Mouse (Mus musculus) left cerebral cortex, postnatal 4 days (tissue): Measurements from ENCODE around the gene Grxcr1. TPM values are rescaled to one million over a fixed set of nuclear protein-coding genes. Genes with fewer than 3 reads are reported as not detected.

Experiments used
- DNase-seq: peaks from one replicate; pipeline ENCODE4 v3.0.0-alpha.2; 2022
- intact Hi-C: fragments of 180-260 bp; cut with DNase I; formaldehyde crosslinking; loops from one replicate; pipeline ENCODE4 v1.15.1; 2025
- total RNA-seq, 2 experiments: library from RNA; stranded (reverse); gene quantifications; 2 replicates each; pipeline ENCODE4 v1.2.3; 2021

Grxcr1 gene
- not detected for total RNA-seq

DNA sequence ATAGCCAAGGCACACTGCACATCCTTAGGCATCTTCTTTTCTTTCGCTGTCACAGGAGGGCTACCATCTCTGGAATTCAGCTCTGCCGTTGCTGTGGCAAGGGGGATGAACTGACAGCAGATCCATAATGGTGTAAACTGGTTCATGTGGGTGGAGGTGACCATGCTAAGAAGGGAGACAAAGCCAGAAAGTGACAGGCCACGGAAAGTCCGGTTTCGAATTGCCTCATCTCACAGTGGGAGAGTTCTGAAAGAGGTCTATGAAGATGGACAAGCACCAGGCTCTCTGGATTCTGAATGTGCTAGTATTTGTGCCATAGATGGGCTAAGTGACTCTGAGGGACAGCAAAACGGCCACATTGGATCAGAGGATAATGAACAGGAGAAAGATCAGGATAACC, at the start of gene Grxcr1:
Gene Grxcr1, plus strand, starts transcription at position 92 of the 400 bp plus-strand sequence.
- intact Hi-C loops, result no loop called here
- DNase-seq, result no peak

DNA sequence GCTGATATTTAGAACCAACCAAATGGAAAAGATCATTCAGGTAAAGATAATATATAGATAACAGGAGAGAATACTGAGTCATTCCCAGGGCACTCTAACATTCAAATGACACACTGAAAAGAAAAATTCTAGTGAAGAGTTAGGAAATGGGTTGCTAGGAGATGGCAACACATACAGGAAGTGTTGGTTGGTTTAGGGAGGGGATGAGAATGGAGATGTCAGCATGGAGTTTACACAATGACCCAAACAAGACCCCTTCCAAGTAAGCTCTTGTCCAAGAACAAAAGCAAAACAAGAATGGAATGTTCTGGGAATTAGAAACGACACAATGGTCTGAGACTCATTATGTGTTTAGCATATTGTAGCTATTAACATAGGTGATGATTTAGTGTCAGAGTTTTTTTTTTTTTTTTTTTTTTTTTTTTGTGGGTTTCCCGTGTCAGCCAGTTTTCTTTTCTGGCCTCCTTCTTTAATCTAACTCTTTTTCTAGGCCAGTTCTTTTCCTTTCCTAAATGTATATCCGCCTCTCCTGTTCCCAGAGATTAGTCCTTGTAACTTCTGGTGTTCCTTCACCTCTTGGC, 49.6 kb upstream of the Grxcr1 start:
- intact Hi-C loops, result no loop called here
- no peak for DNase-seq

DNA sequence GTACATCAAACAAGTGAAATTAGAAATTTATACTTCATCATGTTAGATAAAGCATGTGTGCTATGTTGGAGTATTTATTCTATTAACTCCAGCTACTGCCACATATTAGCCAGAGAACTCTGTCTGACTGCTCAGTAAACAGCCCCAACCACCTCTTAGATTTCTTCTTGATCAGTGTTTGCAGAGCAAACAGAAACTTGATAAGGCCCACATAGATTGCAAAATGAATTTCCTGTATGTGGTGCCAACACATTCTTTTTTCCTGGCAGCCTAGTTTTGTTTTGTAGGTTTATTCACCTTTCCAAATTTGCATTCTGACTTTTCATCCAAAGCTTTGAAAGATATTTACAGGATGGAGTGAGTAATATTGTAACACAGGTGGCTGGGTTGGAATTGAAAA, 41.2 kb upstream of the Grxcr1 start:
- DNase-seq, result no peak
- intact Hi-C loops, result no loop called here

DNA sequence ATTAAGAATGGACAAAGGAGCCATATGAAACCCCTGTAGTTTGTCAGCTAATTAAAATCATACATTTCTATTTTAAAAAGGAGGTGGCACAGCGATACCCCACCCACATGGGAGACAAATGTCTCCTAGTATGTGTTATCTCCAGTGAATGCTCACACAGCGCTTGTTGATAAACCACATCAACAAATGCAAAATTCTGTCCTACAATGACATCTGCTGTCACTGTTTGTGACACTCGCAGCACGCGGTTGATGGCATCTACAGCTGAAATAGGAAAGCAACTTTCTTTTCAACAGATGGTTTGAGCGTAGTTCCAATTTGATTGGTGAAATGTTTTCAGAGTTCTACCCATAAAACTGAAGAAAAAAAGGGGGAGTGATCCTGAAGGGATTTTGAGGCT, 29.0 kb upstream of the Grxcr1 start:
- intact Hi-C loops, result no loop called here
- DNase-seq, result no peak

DNA sequence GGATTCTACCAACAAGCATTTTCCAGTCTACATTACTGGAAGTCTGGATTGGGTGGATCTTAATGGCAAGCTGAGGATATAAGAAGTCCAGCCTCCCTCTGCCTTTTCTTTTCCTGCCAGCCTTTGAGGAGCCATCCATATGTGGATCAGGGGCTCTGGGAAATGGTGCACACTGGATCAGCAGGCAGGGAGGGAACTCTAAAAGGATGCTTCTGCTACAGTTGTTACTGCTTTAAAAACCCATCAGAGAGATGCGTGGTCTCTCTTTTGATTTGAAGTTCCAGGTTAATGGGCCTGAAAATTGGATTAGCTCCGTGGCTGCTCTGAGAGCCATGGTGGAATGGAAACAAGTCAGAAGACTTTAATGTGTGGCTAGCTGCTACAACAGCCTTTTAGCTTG, 27.7 kb upstream of the Grxcr1 start:
- intact Hi-C loops, result no loop called here
- no peak for DNase-seq

DNA sequence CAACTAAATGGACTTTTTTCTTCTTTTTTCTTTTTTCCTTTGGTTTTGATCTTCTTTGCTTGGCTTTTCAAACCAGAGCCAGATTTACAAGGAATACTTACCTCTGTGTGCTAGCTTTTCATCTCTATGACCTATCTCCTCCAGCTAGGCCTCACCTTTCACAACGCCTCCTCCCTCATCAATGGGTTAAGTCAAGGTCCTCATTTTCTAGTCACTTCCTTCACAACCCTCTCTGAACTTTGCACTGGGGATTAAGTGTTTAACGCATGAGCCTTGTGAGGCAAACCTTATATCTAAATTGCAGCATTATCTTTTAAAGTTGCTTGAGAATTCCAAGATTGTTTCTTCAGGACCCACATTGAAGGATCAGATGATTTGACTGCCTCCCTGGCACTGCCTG, 27.2 kb upstream of the Grxcr1 start:
- intact Hi-C loops, result no loop called here
- DNase-seq, result no peak

DNA sequence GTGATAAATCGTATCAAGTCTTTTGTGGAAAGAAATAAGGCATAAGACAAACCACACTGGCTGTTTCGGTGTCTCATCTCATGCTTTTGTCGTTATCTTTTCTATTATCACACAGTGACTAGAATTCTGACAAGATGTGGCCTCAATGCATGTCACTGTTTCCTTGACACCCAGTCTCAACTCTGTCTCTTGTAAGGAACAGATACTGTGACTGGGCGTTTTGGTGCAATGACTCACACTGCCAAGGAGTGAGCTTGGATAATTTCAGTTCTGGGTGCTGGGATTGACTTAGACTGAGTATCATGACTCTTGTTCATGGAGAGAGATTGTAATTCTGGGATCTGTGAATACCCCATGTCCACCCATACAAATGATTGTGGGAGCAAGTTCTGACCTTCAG, 24.6 kb upstream of the Grxcr1 start:
- DNase-seq, result no peak
- intact Hi-C loops, result no loop called here

DNA sequence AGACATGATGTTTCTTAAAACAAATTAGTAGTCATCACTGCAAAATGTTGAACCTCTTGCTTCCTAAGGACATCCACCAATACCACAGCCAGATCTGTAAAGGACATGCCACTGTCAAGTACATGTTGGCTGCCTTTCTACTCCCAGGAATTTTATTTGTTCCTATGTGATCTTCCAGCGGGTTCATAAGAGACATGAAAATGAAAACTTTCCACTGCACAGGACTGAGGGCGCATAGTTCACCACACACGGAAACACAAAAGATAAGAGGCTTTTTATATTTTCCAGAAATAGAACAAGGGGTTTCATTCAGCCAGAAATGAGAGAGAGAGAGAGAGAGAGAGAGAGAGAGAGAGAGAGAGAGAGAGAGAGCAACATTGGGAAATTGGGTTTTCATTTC, 20.1 kb upstream of the Grxcr1 start:
- intact Hi-C loops, result loop anchor here (5.0 to 10.0 kb wide), 2 partner anchors 167 to 259 kb away; partner anchors contain the start of gene Atp8a1
- no peak for DNase-seq

DNA sequence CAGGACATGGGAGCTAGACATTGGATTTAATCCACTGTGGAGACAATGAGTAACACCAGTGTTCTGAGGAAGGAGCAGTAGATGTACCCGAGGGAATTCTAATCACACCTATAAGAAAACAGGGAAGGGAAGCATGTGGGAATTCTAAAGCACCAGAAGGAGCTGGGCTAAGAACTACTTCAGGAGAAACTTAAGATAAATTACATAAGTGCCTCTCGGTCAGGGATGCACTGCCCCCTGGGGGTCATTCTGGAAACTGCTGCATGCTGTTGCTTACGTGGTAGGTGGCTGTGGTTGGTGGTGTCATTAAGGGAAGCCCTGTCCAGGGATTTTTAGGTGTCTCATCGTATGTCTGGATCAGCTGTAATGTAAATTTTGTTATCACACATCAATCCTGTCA, 19.0 kb upstream of the Grxcr1 start:
- intact Hi-C loops, result loop anchor here (2.0 to 10.0 kb wide), 3 partner anchors 168 to 480 kb away; partner anchors contain the start of gene Atp8a1
- peak; percentile 80 for DNase-seq

DNA sequence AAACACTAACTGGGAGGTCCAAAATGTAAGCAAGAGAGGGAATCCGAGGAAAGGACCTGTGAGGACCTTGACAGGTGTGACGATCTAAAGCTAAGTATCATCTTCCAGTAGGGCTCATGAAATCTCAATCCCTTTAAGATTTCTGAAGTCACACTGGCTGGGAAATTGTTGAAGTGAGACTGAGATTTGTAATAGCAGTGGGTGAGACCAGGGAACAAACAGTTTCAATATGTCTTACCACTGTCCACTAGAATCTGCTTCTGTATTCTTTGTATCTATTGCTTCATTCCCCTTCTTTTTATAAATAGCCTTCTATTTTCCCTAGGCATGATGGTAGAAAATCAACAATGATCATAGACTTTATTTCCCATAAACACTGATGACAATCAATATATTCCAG, 10.8 kb upstream of the Grxcr1 start:
- DNase-seq, result no peak
- intact Hi-C loops, result no loop called here

DNA sequence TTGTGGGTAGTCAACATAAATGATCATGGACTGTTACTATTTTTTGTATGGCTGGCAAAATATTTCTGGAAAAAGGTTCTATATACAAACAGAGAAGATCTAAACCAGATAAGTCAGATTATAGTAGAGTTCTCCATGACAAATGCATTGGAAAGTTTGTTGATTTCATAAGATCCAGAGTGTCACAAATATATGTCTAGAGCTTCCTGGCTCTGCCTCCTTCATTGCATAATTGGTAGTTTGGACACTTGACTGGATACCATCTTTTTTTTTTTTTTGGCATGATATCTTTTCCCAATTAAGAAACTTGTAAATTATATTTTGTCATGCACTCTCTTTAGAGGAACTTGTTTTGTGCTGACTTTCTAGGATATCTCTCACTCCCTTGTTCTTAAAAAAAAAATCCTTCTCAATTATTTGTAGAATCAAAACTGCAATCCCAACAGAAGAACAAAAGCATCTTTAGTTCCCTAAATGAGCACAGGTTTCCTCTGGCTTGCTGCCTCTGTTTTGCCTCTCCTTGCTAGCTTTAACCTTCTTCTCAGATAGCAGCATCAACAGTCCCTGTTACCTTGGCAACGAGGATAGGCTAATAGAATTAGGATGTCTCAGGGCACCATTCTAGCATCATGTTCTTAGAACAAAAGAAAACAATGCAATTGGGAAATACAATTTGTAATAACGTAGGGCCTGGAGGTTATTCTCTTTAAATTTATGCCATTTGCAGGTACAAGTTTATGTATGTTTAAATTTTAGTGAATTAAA, 4.8 kb upstream of the Grxcr1 start:
- no peak for DNase-seq
- intact Hi-C loops, result no loop called here

DNA sequence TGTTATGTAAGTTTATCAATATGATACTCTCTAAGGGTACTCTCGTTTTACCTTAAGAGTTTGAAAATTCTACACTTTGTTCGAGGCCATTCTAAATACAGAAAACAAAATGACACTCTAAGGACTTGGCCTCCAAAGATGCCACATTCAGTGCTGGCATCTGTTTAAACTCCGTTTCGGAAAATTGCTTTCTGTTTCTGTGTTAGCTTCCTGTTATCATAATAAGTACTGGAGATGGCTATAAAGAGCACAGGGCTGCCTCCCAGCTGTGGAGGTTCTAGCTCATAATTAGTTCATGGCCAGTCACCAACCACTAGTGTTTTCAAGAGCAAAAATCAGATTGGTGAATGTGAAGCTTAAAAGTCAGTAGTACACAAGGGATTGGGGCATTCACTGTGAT, 4.2 kb upstream of the Grxcr1 start:
- DNase-seq, result no peak
- intact Hi-C loops, result no loop called here

DNA sequence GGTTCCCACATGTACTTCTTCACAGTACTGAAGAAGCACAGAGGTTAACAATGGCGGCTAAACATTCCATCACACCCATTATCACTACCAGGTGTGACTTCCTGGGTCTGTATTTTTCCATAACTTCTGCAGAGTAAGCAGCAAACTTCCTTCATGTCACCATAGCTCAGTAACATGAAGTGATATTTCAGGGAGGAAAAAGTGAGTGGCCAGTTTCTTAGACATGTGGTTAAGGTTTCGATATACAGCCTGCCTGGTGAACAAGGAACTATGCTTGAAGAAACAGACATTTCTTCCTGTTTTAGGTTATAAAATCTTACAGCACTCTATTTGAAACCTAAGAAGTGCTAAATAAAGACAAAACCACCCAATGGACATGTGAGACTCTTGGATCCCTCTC, 1.7 kb downstream of the Grxcr1 start:
- intact Hi-C loops, result no loop called here
- DNase-seq, result no peak

DNA sequence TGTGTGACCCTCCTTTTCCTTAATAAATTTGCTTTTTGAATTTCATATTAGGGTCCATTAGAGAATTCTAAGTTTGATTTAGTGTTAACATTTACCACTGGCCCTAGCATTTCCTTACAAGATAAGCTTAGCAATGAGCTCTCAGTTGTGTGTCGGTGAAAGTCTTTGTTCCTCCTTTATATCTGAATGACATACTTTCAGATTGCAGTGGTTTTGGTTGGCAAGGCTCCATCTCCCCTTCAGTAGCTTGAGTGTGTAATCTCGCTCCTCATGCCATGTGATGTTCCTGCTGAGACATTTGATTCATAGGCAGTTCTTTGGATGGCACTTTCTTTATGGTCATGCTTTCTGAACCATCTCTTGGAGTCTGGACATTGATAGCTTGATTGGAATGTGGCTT, 7.4 kb downstream of the Grxcr1 start:
- intact Hi-C loops, result no loop called here
- DNase-seq, result no peak

DNA sequence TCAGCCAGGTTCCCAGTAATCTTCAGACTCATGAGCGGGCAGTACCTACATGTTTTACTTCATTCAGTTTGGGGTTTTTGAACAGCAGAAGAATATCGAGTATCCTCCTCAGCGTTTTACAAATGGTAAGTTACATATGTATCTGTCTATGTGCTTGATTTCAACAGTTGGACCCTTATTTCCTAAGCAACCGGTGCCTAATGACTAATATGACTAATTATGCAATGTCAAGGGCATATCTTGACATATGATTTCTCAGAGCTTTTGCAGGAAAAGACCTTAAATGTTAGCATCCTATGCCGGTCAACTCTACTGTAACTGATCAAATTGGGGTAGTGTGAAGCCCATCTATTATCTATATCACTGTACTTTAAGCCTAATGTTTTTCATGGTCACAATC, 11.7 kb downstream of the Grxcr1 start:
- no peak for DNase-seq
- intact Hi-C loops, result no loop called here

DNA sequence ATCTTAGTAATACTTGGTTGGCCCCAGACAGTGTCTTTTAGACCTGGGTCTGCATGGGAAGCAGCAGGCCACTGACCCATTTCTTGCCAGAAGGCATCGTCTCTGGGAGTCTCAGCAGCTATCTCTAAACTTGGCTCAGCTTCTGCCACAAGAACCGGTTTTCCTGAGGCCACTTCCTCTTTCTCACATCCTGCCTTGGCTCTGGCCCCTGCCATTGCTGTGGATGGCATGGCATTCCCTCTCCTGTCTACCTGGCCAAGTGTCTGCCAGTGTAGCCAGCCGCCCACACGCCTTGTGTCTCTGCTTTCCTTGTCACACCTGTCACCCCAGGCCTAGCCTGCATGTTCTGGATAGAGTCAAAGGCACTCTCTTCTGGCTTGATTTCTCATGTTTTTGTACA, 17.1 kb downstream of the Grxcr1 start:
- intact Hi-C loops, result no loop called here
- peak; percentile 10 for DNase-seq

DNA sequence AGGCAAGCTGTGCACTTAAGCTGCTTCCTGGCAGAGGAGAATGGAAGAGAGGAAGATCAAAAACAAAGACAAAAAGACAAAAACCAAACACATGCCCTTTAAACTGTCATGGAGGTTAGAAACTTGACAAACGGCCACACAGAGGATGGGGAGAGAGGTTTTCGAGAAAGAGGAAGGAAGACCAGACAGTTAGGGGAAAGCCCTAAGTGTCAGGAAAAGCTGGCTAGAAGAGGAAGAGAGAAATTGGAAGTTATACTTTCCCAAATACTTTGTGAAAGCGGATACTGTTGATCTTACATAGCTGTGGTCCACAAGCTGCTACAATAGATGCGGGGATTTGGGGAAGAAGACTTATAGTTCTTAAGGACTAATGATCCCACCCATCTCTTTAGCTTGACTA, 17.9 kb downstream of the Grxcr1 start:
- no peak for DNase-seq
- intact Hi-C loops, result no loop called here

DNA sequence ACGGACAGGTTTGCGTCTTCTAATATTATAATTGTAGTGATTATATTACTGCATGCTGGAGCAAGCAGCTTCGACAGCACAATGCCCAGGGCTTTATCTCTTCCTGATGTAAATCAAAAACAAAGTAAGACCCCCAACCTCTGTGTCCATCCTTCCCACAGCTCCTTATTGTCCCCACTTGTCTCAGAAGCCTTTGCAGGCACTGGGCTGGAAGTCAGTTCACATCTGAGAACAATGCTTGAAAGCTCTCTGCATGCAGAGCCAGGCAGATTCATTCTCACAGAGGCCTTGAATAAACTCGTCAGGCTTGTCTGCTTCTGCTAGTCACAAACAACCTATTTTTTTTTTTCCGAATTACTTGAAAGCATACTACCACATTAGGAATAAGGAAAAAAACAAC, 19.5 kb downstream of the Grxcr1 start:
- intact Hi-C loops, result no loop called here
- no peak for DNase-seq

DNA sequence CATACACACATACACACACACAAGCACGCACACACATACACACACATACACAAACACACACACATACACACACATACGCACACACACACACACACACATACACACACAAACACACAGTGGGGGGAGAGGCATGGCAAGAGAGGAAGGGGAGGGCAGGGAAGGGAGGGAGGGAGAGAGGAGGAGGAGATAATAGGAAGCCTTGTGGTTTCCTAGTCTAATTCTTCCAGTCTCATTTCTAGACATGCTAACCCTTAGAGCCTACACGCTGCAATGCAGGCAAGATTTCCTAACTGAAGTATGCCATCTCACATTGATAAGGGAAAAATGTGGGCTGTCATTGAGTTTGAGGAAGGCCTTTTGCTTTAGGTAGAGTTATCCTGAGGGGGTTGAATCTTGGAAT, 25.9 kb downstream of the Grxcr1 start:
- DNase-seq, result no peak
- intact Hi-C loops, result no loop called here

DNA sequence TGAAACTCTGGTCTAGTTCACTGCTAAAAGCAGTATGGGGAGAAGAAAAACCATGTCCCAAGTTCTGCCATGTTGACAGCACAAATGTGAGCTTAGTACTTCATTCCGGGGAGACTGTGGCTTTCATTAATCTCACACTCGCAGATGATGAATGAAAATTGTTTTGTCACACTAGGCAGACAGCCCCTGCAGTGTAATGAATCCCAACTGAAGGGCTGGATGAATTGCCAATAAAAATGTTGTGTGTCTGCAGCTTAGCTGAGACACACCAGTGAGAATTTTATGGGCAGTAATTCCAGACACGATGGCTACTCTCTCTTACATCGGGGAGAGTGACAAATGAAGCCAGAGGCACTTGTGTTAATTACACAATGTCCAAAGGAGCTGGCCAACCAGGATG, 37.1 kb downstream of the Grxcr1 start:
- intact Hi-C loops, result no loop called here
- no peak for DNase-seq

DNA sequence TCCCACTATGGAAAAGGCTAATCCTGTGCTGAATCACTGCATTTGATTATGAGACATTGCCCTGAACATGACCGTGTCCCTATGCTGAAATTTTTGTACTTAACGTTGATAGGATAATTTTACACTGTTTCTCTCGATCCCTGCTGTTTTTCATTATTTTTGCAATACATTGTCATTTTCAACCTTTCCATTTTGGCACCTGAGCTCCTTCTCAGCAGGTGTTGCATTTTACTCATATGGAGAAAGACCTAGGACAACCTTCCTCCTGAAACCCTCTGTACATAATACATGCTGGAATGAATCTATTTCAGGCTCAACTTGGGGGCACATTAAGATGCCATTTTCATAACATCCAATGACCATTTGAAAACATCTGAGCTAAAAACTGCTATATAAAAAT, 38.7 kb downstream of the Grxcr1 start:
- DNase-seq, result no peak
- intact Hi-C loops, result no loop called here

DNA sequence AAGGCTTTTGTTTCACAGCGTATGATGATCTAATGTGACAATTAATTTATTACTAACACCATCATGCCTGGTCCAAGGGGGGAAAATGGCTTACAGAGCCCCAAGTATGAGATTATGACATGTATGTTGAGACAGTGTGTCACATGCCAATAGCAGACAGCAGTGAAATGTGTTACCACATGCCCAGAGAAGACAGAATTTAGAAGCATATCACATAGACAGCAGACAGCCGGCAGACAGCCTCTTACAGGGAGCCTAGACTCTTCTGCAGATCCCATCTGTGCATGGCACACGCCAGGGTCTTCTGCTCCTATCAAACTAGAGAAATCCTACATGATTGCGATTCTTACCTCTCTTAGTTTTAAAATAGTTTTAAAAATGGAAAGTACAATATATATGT, 40.2 kb downstream of the Grxcr1 start:
- no peak for DNase-seq
- intact Hi-C loops, result no loop called here
